ENCODE assay signal across 8 mouse cellular contexts in genomic region chr5:114099709-114100389, GRCm38 (mm10). TPM values are rescaled to one million over a fixed set of nuclear protein-coding genes. Genes with fewer than 3 reads are reported as not detected.
DNase-seq lines count a peak whose midpoint lies in the region; ATAC-seq and TF ChIP-seq lines count a peak whose summit lies in the region.

No protein-coding gene starts in this region.

- no peaks in the 10 kb centered on the region for H3K9me3 ChIP-seq in intestine, embryonic 14.5 days (ENCODE audit: control insufficient read depth, low read length)

- peak overlapping the region; percentile 27; the same call in 1 of the 2 replicates for H3K27ac ChIP-seq in cortical plate, adult 2 months (ENCODE audit: insufficient read depth, low read length)
- H3K27ac ChIP-seq in intestine, embryonic 14.5 days (ENCODE audit: low read depth): 0 out of 2 replicates have a peak overlapping the region, but pooled peaks have one; percentile 16

- peak overlapping the region; percentile 98 for H3K4me2 ChIP-seq in intestine, embryonic 14.5 days (ENCODE audit: low read length)

- peaks cover 11% of the 10 kb centered on the region for H3K4me1 ChIP-seq in cortical plate, adult 2 months (ENCODE audit: control insufficient read depth, insufficient read depth, low read length)
- H3K4me1 ChIP-seq in intestine, embryonic 14.5 days (replicated peaks; ENCODE audit: control insufficient read depth, insufficient read depth, low read length): peaks cover 11% of the 10 kb centered on the region

- H3K36me3 ChIP-seq in intestine, embryonic 14.5 days (ENCODE audit: control insufficient read depth, insufficient read depth, low read length): peaks cover 12% of the 10 kb centered on the region

- 8% methylated on average over 37 of the region's 37 CpGs for WGBS in intestine, embryonic 14.5 days

- no peaks in the 10 kb centered on the region for H3K27me3 ChIP-seq in intestine, embryonic 14.5 days (replicated peaks; ENCODE audit: control insufficient read depth, insufficient read depth, low read length)

- intact Hi-C loops in left cerebral cortex, postnatal 14 days (cut with DNase I): no loop called here

- no peak for TF ChIP-seq CTCF in cortical plate, adult 2 months (IDR thresholded peaks at IDR 0.05; ENCODE audit: extremely low read depth, insufficient read depth, low read length)

- peak overlapping the region; percentile 81 for H3K9ac ChIP-seq in intestine, embryonic 14.5 days (ENCODE audit: low read length)

- ATAC-seq in activated CD4-positive, CD25-positive, alpha-beta regulatory T cell, adult 4 months: peak; percentile 85
- ATAC-seq in intestine, embryonic 14.5 days (replicated peaks; ENCODE audit: low FRiP score, low TSS enrichment, low read depth): peak; percentile 88

- peak; percentile 80 for TF ChIP-seq POLR2A in cortical plate, adult 2 months (IDR thresholded peaks at IDR 0.05; ENCODE audit: extremely low read depth, insufficient read depth, low read length)

- DNase-seq in gastrocnemius, postnatal 25 days: peak; percentile 90
- DNase-seq in intestine, embryonic 14.5 days (ENCODE audit: low spot score): peak; percentile 99
- peak; percentile 94 to 95 for DNase-seq in left cerebral cortex, postnatal 14 days (ENCODE audit: low spot score in 2 of 2)
- peak; percentile 96 for DNase-seq in mesoderm, embryonic 11.5 days (ENCODE audit: low read depth, low spot score)
- peak; percentile 89 for DNase-seq in right cerebral cortex, postnatal 36 days (ENCODE audit: low spot score in 2 of 2)
- peak; percentile 90 for DNase-seq in yolk sac, embryonic 10.5 days (ENCODE audit: low spot score)

- peak overlapping the region; percentile 94 for H3K4me3 ChIP-seq in cortical plate, adult 2 months (ENCODE audit: insufficient read depth, low read length)
- peak overlapping the region; percentile 89 for H3K4me3 ChIP-seq in intestine, embryonic 14.5 days (ENCODE audit: low read depth, low read length)

RNA-seq across cellular contexts. Expression of gene Svop, which starts 8.5 kb away (rescaled TPM):
- not detected for polyA plus RNA-seq in activated CD4-positive, CD25-positive, alpha-beta regulatory T cell, adult 4 months (2017; shearing (Covaris generic))
- 122 and 128 TPM in 2 replicates for polyA plus RNA-seq in cortical plate, adult 2 months (2012; rRNA removed)
- total RNA-seq in gastrocnemius, postnatal 25 days (2021): not detected
- 3.1 and 3.7 TPM in 2 replicates for polyA plus RNA-seq in intestine, embryonic 14.5 days (2014; fragmentation: Nextera tagmentation; extraction: Ambion mirVana)
- 100 to 1,000 TPM; 191 to 211 TPM for total RNA-seq in left cerebral cortex, postnatal 14 days (2021)

RNA-seq across cellular contexts. Expression of gene Alkbh2, which starts 28.2 kb away (rescaled TPM):
- polyA plus RNA-seq in activated CD4-positive, CD25-positive, alpha-beta regulatory T cell, adult 4 months (2017; shearing (Covaris generic)): 1 to 10 TPM; 2.8 to 5.1 TPM
- polyA plus RNA-seq in cortical plate, adult 2 months (2012; rRNA removed): 8.4 and 11.5 TPM in 2 replicates
- total RNA-seq in gastrocnemius, postnatal 25 days (2021): 1 to 10 TPM; 1.2 to 1.4 TPM
- polyA plus RNA-seq in intestine, embryonic 14.5 days (2014; fragmentation: Nextera tagmentation; extraction: Ambion mirVana): 9.4 and 12.6 TPM in 2 replicates
- total RNA-seq in left cerebral cortex, postnatal 14 days (2021): 1 to 10 TPM; 5.5 to 5.8 TPM

RNA-seq across cellular contexts. Expression of gene Ung, which starts 30.3 kb away (rescaled TPM):
- polyA plus RNA-seq in activated CD4-positive, CD25-positive, alpha-beta regulatory T cell, adult 4 months (2017; shearing (Covaris generic)): 1 to 10 TPM; 6.5 to 9.0 TPM
- 2.6 and 3.9 TPM in 2 replicates for polyA plus RNA-seq in cortical plate, adult 2 months (2012; rRNA removed)
- 10 to 100 TPM; 10.5 TPM for total RNA-seq in gastrocnemius, postnatal 25 days (2021)
- 38.2 and 41.6 TPM in 2 replicates for polyA plus RNA-seq in intestine, embryonic 14.5 days (2014; fragmentation: Nextera tagmentation; extraction: Ambion mirVana)
- 1 to 10 TPM; 4.9 to 5.5 TPM for total RNA-seq in left cerebral cortex, postnatal 14 days (2021)

RNA-seq across cellular contexts. Expression of gene Usp30, which starts 34.6 kb away (rescaled TPM):
- 1 to 10 TPM; 2.4 to 3.5 TPM for polyA plus RNA-seq in activated CD4-positive, CD25-positive, alpha-beta regulatory T cell, adult 4 months (2017; shearing (Covaris generic))
- 36.6 and 38.1 TPM in 2 replicates for polyA plus RNA-seq in cortical plate, adult 2 months (2012; rRNA removed)
- 1 to 10 TPM; 6.8 to 7.2 TPM for total RNA-seq in gastrocnemius, postnatal 25 days (2021)
- polyA plus RNA-seq in intestine, embryonic 14.5 days (2014; fragmentation: Nextera tagmentation; extraction: Ambion mirVana): 10.1 and 11.4 TPM in 2 replicates
- 10 to 100 TPM; 29.6 to 34.6 TPM for total RNA-seq in left cerebral cortex, postnatal 14 days (2021)

RNA-seq across cellular contexts. Expression of gene Acacb, which starts 46.5 kb away (rescaled TPM):
- 1 to 10 TPM in 1 of 2 experiments, under 1 TPM in 1; 0.95 to 3.1 TPM for polyA plus RNA-seq in activated CD4-positive, CD25-positive, alpha-beta regulatory T cell, adult 4 months (2017; shearing (Covaris generic))
- 3.1 and 3.3 TPM in 2 replicates for polyA plus RNA-seq in cortical plate, adult 2 months (2012; rRNA removed)
- total RNA-seq in gastrocnemius, postnatal 25 days (2021): 100 to 1,000 TPM; 120 to 133 TPM
- 2.3 and 2.4 TPM in 2 replicates for polyA plus RNA-seq in intestine, embryonic 14.5 days (2014; fragmentation: Nextera tagmentation; extraction: Ambion mirVana)
- 1 to 10 TPM; 3.8 to 4.7 TPM for total RNA-seq in left cerebral cortex, postnatal 14 days (2021)

Comparison
In these comparisons a context has a peak if more than half of its experiments do, and no peak if none do; other contexts are left out.
1. Peak in every context shown above with its lines: DNase-seq, ATAC-seq, H3K4me3 ChIP-seq and H3K27ac ChIP-seq.
2. RNA of gene Svop, which starts 8.5 kb away (polyA plus RNA-seq): 122 to 128 TPM in cortical plate, adult 2 months; 3.1 to 3.7 TPM in intestine, embryonic 14.5 days and not detected in activated CD4-positive, CD25-positive, alpha-beta regulatory T cell, adult 4 months; every median in the first group is over 10 times any median in the second.